Mouse (Mus musculus) CH12.LX (cell line): ENCODE data around the gene Tbl3. TPM values are rescaled to one million over a fixed set of nuclear protein-coding genes. Genes with fewer than 3 reads are reported as not detected.

ENCODE experiments used
- DNase-seq: peaks from one replicate; pipeline ENCODE4 v3.0.0-alpha.2; 2013; ENCODE audit errors: extremely low read depth
- H3K27ac ChIP-seq: 2 replicates; pipeline ENCODE4 v1.5.1; 2012; ENCODE audit warnings: low read depth, mild to moderate bottlenecking, control low read depth, moderate library complexity; ENCODE audit not compliant: insufficient read depth
- H3K27me3 ChIP-seq: replicated peaks from 2 replicates; pipeline ENCODE3; 2012; ENCODE audit warnings: inconsistent platforms
- H3K36me3 ChIP-seq, 2 experiments: replicated peaks in 1 of 2; 2 replicates each; pipeline versions ENCODE3 to v1.6.1; 2012; ENCODE audit warnings: inconsistent platforms in 1 of 2, low read length in 1 of 2, mild to moderate bottlenecking in 1 of 2, mixed read lengths in 1 of 2, moderate library complexity in 1 of 2; ENCODE audit not compliant: control insufficient read depth in 1 of 2, insufficient read depth in 1 of 2
- H3K4me1 ChIP-seq, 2 experiments: 2 replicates each; pipeline ENCODE4 v1.6.1; 2012; ENCODE audit warnings: inconsistent platforms in 1 of 2, moderate library complexity in 1 of 2; ENCODE audit not compliant: insufficient read depth in 2 of 2, control insufficient read depth in 1 of 2
- H3K4me2 ChIP-seq: 2 replicates; pipeline ENCODE4 v1.6.1; 2012; ENCODE audit warnings: low read depth, mild to moderate bottlenecking, control low read depth; ENCODE audit not compliant: poor library complexity, insufficient read depth, severe bottlenecking
- H3K4me3 ChIP-seq, 3 experiments: fragments of 150-350 bp in 1 of 3; sonication (generic) in 1 of 3; replicated peaks in 1 of 3; 2 replicates each; pipeline versions ENCODE3 to v1.5.1; 2011 to 2012; ENCODE audit warnings: low read depth in 2 of 3, low read length in 2 of 3, mild to moderate bottlenecking in 2 of 3, moderate library complexity in 2 of 3, control low read depth in 1 of 3, improper control_type of control experiment in 1 of 3, inconsistent platforms in 1 of 3, mixed read lengths in 1 of 3; ENCODE audit not compliant: poor library complexity in 1 of 3
- H3K79me2 ChIP-seq: replicated peaks from 2 replicates; pipeline ENCODE4 v1.6.1; 2012; ENCODE audit warnings: mild to moderate bottlenecking, moderate library complexity; ENCODE audit not compliant: control insufficient read depth, poor library complexity, insufficient read depth, severe bottlenecking; ENCODE audit errors: extremely low read depth
- H3K9ac ChIP-seq: 2 replicates; pipeline ENCODE4 v1.6.1; 2012; ENCODE audit warnings: low read depth, mild to moderate bottlenecking, control low read depth, moderate library complexity; ENCODE audit not compliant: insufficient read depth
- H3K9me3 ChIP-seq: replicated peaks from 2 replicates; pipeline ENCODE3; 2012; ENCODE audit warnings: low read length, inconsistent platforms, mixed read lengths
- BHLHE40 ChIP-seq: IDR thresholded peaks from 2 replicates; pipeline ENCODE4 v1.6.1; 2011; ENCODE audit warnings: mild to moderate bottlenecking, low read depth, low read length, improper control_type of control experiment
- CHD1 ChIP-seq: IDR thresholded peaks from 2 replicates; pipeline ENCODE4 v1.6.1; 2012; ENCODE audit warnings: low read depth, low read length, improper control_type of control experiment, inconsistent platforms
- CTCF ChIP-seq, 2 experiments: IDR thresholded peaks in 1 of 2; conservative IDR thresholded peaks in 1 of 2; 2 replicates each; pipeline ENCODE4 v1.5.1; 2011 to 2012; ENCODE audit warnings: low read depth in 2 of 2, low read length in 2 of 2, improper control_type of control experiment in 1 of 2, inconsistent platforms in 1 of 2, mild to moderate bottlenecking in 1 of 2, moderate library complexity in 1 of 2
- ELF1 ChIP-seq: IDR thresholded peaks from 2 replicates; pipeline ENCODE4 v1.6.1; 2014; ENCODE audit warnings: low read depth, mild to moderate bottlenecking, inconsistent platforms, low read length, improper control_type of control experiment
- EP300 ChIP-seq: IDR thresholded peaks from 2 replicates; pipeline ENCODE4 v1.6.1; 2011; ENCODE audit warnings: low read length, improper control_type of control experiment
- ETS1 ChIP-seq: conservative IDR thresholded peaks from 2 replicates; pipeline ENCODE4 v1.6.1; 2012; ENCODE audit warnings: low read depth, mild to moderate bottlenecking, inconsistent platforms, low read length, improper control_type of control experiment, moderate library complexity
- HCFC1 ChIP-seq: IDR thresholded peaks from 2 replicates; pipeline ENCODE4 v1.6.1; 2012; ENCODE audit warnings: low read depth, mild to moderate bottlenecking, inconsistent platforms, low read length, improper control_type of control experiment
- KAT2A ChIP-seq: IDR thresholded peaks from 2 replicates; pipeline ENCODE4 v1.6.1; 2012; ENCODE audit warnings: low read length, improper control_type of control experiment, inconsistent platforms; ENCODE audit not compliant: insufficient replicate concordance
- MAFK ChIP-seq: IDR thresholded peaks from 2 replicates; pipeline ENCODE4 v1.6.1; 2011; ENCODE audit warnings: low read length, improper control_type of control experiment; ENCODE audit not compliant: insufficient replicate concordance
- PAX5 ChIP-seq: IDR thresholded peaks from 2 replicates; pipeline ENCODE4 v1.6.1; 2012; ENCODE audit warnings: low read length, inconsistent platforms, mixed read lengths
- POLR2A ChIP-seq: IDR thresholded peaks from 2 replicates; pipeline ENCODE4 v1.6.1; 2011; ENCODE audit warnings: low read depth, mild to moderate bottlenecking, improper control_type of control experiment, low read length
- POLR2AphosphoS2 ChIP-seq: IDR thresholded peaks from 2 replicates; pipeline ENCODE4 v1.6.1; 2011; ENCODE audit warnings: low read depth, low read length, improper control_type of control experiment
- RAD21 ChIP-seq: IDR thresholded peaks from 2 replicates; pipeline ENCODE4 v1.6.1; 2011; ENCODE audit warnings: low read depth, mild to moderate bottlenecking, low read length, improper control_type of control experiment, moderate library complexity
- SIN3A ChIP-seq: IDR thresholded peaks from 2 replicates; pipeline ENCODE4 v1.6.1; 2012; ENCODE audit warnings: low read length, improper control_type of control experiment, inconsistent platforms
- TBP ChIP-seq: conservative IDR thresholded peaks from 2 replicates; pipeline ENCODE4 v1.6.1; 2011; ENCODE audit warnings: low read depth, low read length, improper control_type of control experiment
- TCF12 ChIP-seq: IDR thresholded peaks from 2 replicates; pipeline ENCODE4 v1.6.1; 2014; ENCODE audit warnings: low read depth, mild to moderate bottlenecking, inconsistent platforms, low read length, improper control_type of control experiment
- UBTF ChIP-seq: IDR thresholded peaks from 2 replicates; pipeline ENCODE4 v1.6.1; 2012; ENCODE audit warnings: low read depth, mild to moderate bottlenecking, inconsistent platforms, low read length, improper control_type of control experiment, moderate library complexity
- USF1 ChIP-seq: IDR thresholded peaks from 2 replicates; pipeline ENCODE4 v1.6.1; 2014; ENCODE audit warnings: low read depth, mild to moderate bottlenecking, inconsistent platforms, low read length, improper control_type of control experiment
- USF2 ChIP-seq: conservative IDR thresholded peaks from 2 replicates; pipeline ENCODE4 v1.6.1; 2011; ENCODE audit warnings: low read depth, low read length, improper control_type of control experiment
- ZMIZ1 ChIP-seq: IDR thresholded peaks from 2 replicates; pipeline ENCODE4 v1.6.1; 2012; ENCODE audit warnings: low read depth, mild to moderate bottlenecking, inconsistent platforms, low read length, improper control_type of control experiment
- ZNF384 ChIP-seq: IDR thresholded peaks from 2 replicates; pipeline ENCODE4 v1.6.1; 2012; ENCODE audit warnings: low read depth, low read length, improper control_type of control experiment, inconsistent platforms
- dilution Hi-C: fragments of 300-500 bp; cut with MboI; formaldehyde crosslinking; loops from 2 replicates; pipeline ENCODE4 v1.14.3; 2020; ENCODE audit warnings: low sequenced_read_pairs; ENCODE audit not compliant: extremely low pct_unique_long_range_greater_than_20kb, extremely low pct_ligation_motif_present
- in situ Hi-C: fragments of 300-500 bp; cut with MboI; formaldehyde crosslinking; loops from 3 replicates; pipeline ENCODE4 v1.14.3; 2019; ENCODE audit warnings: low sequenced_read_pairs, low pct_ligation_motif_present, low pct_unique_long_range_greater_than_20kb, mixed read lengths
- polyA plus RNA-seq: library from polyadenylated mRNA; unstranded; fragments of >175 nt; gene quantifications from 2 replicates; pipeline ENCODE4 v1.2.1, GENCODE M21; 2012; ENCODE audit warnings: low read depth; ENCODE audit not compliant: insufficient read length
- total RNA-seq, 2 experiments: library from RNA; depleted of rRNA; stranded (reverse); fragments of 300-350 nt in 1 of 2; fragments of >200 nt in 1 of 2; gene quantifications; 2 replicates each; pipeline ENCODE4 v1.2.3; 2012 to 2014

Gene Tbl3
- total and polyA plus RNA-seq, 3 experiments = 98.0 to 105 (median 104) TPM

- TF ChIP-seq HCFC1 (peak; percentile 10; the same call in 1 of the 2 replicates), KAT2A (no peak), POLR2AphosphoS2 (no peak), ZMIZ1 (peak; percentile 61; the same call in 1 of the 2 replicates), TCF12 (peak; percentile 75), SIN3A (peak; percentile 57)
Measured at GRCm38 (mm10) chr17:24696011-24696697, 11.3 kb downstream of the Tbl3 start, which contains the start of the genes Gfer and Noxo1 (continued).

DNA sequence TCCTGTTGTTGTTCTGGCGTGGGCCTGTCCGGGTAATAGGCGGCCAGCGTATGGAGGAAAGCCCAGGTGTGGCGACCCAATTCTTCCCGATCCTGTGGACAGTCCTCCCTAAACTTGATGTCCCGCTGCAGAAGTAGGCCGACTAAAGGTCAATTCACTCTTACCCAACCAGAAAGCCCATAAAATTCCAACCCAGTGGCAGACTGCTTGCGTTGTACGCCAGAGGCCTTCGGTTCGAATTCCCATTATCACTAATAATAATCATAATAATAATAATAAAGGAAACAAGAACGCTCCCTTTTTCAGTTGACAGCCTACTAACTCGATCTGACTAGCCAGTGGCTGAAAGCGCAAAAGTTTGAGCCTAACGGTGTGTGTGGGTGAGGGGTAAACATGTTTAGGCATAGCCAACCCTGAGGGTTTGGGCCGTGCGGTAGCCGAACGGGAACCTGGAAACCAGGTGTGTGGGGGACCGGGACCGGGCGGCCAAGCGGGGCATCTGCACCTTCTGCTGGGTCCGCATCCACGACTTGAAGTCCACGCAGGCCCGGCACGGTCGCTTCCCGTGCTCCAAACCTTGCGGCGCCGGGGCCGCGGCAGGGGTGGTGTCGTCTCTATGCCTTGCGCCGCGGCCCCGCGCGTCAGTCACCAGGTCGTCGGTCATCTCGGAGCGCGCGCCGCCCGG is 12.0 kb downstream of the Tbl3 start:
- dilution Hi-C loops (no loop called here), in situ Hi-C loops (no loop called here)
- Histone ChIP-seq H3K4me1 (peaks cover 11 to 53% of the 10 kb centered on the region in 2 experiments), H3K9ac (peak overlapping the region; percentile 72), H3K36me3 (peaks cover 19 to 39% of the 10 kb centered on the region in 2 experiments), H3K79me2 (no peaks in the 10 kb centered on the region), H3K27ac (peak overlapping the region; percentile 36), H3K27me3 (peaks cover 5% of the 10 kb centered on the region), H3K4me3 (peak overlapping the region; percentile 79 to 86 (median 85)), H3K9me3 (no peaks in the 10 kb centered on the region), H3K4me2 (peak overlapping the region; percentile 70)
- TF ChIP-seq USF2 (no peak), CTCF (conservative IDR thresholded peaks at IDR 0.05 in 1 of 2, IDR thresholded peaks at IDR 0.05 in 1 of 2; ENCODE audit: low read depth in 2 of 2, low read length in 2 of 2) (no peak), MAFK (no peak), POLR2A (no peak), UBTF (no peak), CHD1 (no peak), USF1 (no peak), ZNF384 (no peak), HCFC1 (no peak), TBP (no peak), SIN3A (no peak), ELF1 (no peak), ETS1 (no peak), BHLHE40 (no peak), PAX5 (no peak), RAD21 (no peak), TCF12 (no peak), EP300 (no peak)
- DNase-seq = no peak
